Mouse (Mus musculus) regulatory T cell (primary cell): Measurements from ENCODE around the gene Gsg1l.

Source experiments
- in situ Hi-C: fragments of 300-600 bp; cut with MboI, MseI; formaldehyde crosslinking; loops from one replicate; pipeline ENCODE4 v1.15.1; 2025; ENCODE audit warnings: high pct_unique_total_duplicates

The Gsg1l gene

GRCm38 (mm10) chr7:126032365-126032755, 49.9 kb downstream of the Gsg1l start:
- in situ Hi-C loops, result no loop called here

GRCm38 (mm10) chr7:126031598-126032364, 50.4 kb downstream of the Gsg1l start:
- in situ Hi-C loops, result no loop called here

- in situ Hi-C loops, result no loop called here
Observed at GRCm38 (mm10) chr7:126027410-126027809, 54.8 kb downstream of the Gsg1l start.

- in situ Hi-C loops, result no loop called here
Observed at GRCm38 (mm10) chr7:126026600-126026999, 55.6 kb downstream of the Gsg1l start.

DNA sequence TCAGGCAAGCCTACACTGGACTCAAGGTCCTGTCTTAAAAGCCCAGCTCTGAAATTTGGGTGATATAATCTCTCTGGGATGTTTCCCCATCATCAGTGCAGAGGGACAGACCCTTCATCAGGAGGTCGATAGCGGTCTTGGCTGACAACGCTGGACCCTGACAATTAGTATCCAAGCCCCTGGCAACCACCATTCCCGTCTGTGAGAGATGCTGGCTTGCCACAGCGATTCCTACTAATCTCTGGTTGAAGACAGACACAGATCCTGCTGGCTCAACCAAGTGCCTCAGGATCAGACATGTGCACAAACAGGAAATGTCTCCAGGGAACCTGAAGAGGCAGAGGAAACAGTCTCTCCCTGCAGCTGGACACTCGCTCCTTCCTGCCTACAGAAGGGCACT, 62.2 kb downstream of the Gsg1l start:
- in situ Hi-C loops, result no loop called here

- in situ Hi-C loops, result no loop called here
Observed at GRCm38 (mm10) chr7:126019321-126019720, 62.9 kb downstream of the Gsg1l start.

GRCm38 (mm10) chr7:126017455-126017854, 64.8 kb downstream of the Gsg1l start:
- in situ Hi-C loops, result no loop called here

GRCm38 (mm10) chr7:126012325-126013021, 69.7 kb downstream of the Gsg1l start:
- in situ Hi-C loops, result no loop called here

DNA sequence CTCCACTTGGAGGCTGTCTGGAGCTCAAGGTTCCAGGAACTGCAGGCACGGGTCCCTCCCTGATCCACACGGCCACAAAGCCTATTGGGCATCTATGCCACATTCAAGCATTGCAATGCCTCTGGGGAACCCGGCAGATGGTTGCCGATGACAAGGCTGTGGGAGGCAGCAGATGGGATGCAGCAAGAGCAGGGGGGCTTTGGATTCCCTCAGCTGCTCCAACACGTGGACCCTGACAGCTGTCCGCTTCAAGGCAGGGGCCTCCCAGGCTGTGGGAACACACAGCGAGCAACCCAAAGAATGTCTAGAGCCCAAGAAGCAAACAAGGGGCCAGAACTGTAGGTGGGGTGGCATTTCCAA, 73.4 kb downstream of the Gsg1l start:
- in situ Hi-C loops, result no loop called here

- in situ Hi-C loops, result no loop called here
Observed at GRCm38 (mm10) chr7:126008139-126008788, 73.9 kb downstream of the Gsg1l start.

DNA sequence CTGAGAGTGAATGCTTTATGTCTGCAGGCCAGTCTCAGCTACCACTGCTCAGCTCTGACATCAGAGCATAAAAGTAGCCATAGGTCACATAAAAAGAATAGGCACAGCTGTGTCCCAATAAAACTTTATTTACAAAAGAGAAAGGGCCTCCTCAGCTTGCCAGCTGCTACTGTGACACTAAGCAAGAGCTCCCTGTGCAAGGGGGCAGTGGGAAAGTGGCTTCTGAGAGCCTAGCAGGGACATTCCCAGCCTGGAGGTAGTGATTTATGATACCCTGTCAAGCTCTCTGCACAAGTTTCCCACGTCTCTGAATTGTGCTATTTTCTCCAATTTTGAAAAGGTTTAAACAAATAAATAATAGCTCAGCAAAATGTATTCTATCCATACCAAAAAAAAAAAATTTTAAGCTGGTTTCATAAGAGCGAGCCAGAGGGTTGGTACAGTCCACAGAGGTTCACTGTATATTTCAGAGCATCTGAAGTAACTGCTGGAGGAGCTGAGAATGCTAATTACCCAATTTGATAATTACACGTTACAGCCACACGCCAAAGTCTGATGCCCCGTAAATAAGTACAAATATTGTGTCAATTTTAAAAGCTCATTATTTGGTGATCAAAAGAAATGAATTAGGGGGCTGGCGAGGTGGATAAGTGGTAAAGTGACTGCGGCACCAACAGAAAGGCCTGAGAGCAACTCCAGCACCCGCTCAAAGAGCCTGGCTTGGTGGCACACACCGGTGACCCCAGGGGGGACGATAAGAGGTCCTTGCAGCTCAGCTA, 74.9 kb downstream of the Gsg1l start:
- in situ Hi-C loops, result no loop called here

- in situ Hi-C loops, result no loop called here
Observed at GRCm38 (mm10) chr7:126005274-126005673, 76.9 kb downstream of the Gsg1l start.

GRCm38 (mm10) chr7:126001683-126002082, 80.5 kb downstream of the Gsg1l start:
- in situ Hi-C loops, result no loop called here

DNA sequence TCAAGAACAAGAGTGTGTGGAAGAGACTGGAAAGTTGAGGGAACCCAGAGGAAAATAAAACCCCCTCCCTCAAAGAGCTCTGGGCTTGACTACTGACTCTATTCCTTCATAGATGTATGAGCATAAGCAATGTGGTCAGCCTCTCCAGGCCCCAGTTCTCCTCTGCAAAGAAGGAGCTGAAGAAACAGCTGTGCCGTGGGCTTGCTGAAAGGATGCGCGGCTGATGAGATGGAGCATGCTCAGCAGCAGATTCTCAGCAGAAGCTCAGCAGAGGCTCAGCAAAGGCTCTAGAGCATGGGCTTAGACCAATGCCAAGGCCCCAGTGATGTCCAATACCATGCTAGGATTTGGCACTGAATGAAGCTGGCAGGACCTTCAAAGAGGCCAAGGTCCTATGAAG, 82.3 kb downstream of the Gsg1l start:
- in situ Hi-C loops, result no loop called here

GRCm38 (mm10) chr7:125996151-125996550, 86.1 kb downstream of the Gsg1l start:
- in situ Hi-C loops, result no loop called here

GRCm38 (mm10) chr7:125992356-125992891, 89.8 kb downstream of the Gsg1l start:
- in situ Hi-C loops, result no loop called here

DNA sequence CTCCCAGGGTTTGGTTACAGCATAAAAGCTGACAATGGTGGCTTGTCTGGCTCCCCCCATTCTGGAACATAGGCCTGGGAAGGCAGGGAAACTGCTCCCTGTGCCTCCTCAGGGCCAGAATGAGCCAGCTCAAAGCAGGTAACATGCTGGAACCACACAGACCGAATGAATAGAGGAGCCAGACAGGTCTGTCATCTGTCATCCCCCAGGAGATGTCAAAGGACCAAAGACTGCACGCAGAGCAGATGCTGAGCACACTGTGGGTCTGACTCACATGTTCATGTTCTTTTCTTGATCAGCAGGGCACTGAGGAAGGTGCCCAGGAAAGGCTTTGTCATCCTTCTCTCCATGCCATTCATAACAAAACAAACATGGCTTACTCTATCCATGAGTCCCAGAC, 90.4 kb downstream of the Gsg1l start:
- in situ Hi-C loops, result no loop called here

- in situ Hi-C loops, result no loop called here
Observed at GRCm38 (mm10) chr7:125989969-125990368, 92.2 kb downstream of the Gsg1l start.

DNA sequence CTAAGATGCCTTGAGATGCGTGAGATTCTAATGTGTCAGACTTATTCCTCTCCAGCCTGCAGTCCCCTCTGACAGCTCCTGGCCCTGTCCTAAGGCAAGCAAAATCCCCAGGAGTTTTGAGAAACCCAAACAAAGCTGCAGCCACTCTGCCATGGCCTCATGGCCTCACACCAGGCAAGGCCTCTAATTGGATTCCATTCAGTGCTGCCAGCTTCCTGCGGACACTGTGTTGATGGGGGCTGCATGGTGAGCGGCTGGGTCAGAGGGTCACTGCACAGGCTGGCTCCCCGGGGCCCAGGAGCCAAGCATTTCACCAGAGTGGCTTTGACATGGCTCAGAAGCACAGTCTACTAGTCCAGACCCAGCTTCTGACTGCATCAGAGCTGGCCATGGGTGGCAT, 92.7 kb downstream of the Gsg1l start:
- in situ Hi-C loops, result no loop called here

- in situ Hi-C loops, result no loop called here
Observed at GRCm38 (mm10) chr7:125988326-125988725, 93.9 kb downstream of the Gsg1l start.

- in situ Hi-C loops, result no loop called here
Observed at GRCm38 (mm10) chr7:125987117-125987516, 95.1 kb downstream of the Gsg1l start.

- in situ Hi-C loops, result no loop called here
Observed at GRCm38 (mm10) chr7:125985565-125985964, 96.6 kb downstream of the Gsg1l start.
